Mouse (Mus musculus): ENCODE measurements around the gene Haus4.

Gene Haus4

DNA sequence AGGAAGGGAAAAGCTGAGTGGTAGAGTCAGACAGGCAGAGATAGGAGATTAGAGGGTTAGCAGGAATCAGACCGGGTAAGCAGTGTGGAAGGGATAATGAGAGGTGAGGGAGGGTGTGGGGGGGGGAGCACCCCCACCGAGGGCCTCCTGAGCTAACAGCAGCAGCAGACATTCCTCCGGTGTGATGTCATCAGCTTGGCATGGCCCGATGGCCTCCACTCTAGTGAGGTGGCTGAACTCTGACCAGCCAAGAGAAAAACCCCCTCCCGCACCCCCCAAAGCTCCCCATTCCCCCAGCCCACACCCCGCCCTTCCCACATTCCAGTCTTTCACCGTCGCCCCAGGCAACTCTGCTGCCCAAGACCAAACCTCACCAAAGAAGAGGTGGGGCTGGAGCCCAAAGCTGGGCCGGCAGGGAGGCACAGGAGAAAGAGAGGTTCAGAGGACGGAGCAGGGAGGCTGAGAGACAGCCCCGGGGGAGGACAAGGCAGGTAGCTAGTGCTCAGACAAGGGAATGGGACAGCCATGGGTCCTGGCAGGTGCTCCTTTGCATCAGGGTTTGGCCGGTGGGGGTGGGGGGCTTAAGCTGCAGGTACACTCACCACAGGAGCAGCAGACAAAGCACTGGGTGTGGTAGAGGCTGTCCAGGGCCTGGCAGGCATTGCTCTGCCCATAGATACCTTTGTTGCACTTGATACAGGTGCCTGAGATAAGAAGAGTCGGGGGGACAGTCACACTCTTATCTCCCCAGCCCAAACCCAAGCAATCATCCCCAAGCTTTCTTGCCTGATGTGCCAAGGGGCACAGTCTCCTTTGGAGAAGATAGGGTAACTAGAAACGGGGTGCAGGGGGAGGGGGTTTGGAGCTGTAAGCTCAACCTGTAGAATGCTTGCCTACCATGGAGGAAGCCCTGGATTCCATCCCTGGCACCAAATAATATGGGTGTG, 18.6 kb upstream of the Haus4 start:
- peak; percentile 44 for DNase-seq

DNA sequence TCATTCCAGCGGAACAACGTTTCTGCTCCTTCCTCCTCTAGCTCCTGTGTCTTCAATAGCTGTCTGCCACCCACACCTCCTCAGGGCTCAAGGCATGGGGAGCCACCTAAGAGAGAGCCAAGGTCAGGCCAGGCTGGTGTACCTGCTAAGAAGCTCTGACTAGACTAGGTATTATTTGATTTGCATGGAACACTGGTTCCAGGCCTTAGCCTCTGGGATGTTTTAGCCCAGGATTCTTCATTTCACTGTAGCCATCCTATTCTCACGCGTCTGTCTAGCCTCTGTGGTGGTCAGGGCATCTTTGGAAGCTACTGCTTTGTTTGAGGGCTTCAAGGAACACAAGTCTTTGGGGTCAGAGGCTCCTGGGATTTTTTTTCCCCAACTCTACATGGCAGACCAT, 17.7 kb upstream of the Haus4 start:
- DNase-seq = no peak

DNA sequence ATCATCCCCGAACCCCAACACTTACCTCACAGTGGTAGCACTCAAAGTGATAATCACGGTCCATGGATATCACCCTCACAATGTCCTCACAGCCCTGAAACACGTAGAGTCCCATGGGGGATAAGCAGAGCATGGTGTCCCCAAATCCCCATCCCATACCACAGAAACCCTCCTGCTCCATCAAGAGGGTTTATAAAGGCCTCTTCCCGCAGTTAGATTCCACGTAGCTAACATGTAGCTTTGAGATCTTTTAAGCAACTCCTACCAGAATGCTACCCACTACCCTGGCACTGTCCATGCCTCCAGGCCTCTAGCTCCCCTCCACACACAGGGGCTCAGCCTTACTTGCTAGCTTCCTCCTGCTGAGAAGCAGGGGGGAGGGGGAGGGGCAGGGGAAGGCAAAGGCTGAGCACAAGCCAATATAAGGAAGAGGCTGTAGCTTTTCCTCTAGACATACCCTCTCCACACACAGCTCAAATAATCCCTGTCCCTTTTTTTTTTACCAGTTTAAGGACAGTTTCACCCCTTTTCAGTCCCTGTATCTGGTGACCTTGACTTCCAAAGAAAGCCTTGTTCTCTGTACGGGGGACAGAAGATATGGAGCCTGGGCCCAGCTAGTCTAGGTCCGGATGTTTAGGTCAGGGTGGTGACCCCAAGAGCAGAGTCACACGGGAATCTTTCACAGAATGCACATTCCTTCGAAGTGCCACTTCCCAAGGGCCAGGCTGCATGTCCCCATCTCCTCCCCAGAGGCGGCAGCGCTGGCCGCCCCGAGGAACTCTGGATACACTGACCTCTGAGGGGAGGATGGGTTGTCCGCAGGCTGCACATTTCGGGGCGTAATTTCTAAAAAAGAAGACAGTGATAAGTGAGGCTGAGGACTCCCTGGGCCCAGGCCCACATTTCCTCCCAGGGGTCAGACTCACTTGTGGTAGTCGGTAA, 15.3 kb upstream of the Haus4 start:
- DNase-seq = peak; percentile 54

DNA sequence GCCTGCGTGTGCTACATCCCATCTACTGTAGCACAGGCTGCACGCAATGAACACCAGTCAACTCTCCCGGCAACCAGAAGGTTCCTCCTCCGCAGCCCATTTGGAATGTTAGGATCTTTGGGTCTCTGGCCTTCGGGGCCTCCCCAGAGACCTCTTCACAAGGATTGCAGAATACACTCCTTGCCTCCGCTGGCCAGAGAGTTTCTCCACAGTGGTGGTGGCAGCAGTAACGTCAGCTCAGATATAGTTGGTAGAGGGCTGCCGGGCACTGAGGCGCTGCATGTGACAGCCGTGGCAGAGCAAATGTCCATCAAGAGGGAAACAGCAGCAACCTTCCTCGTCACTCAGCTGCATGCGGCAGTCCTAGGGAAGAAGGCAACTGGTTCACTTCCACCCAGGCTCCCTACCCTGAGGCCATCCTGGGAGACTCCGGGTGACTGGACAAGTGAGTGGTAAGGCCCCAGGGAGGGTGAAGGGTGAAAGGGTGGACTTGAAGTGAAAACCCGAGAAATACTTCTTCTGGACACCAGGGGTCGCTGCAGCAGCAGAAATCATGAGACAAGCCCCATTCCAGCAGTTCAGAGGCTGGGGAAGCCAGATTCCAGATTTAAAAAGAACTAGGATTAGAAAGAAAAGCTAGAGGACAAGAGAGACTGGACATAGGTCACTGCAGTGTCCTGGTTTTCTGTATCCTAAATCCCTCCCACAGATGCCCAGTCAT, 14.4 kb upstream of the Haus4 start:
- peak; percentile 77 for DNase-seq

DNA sequence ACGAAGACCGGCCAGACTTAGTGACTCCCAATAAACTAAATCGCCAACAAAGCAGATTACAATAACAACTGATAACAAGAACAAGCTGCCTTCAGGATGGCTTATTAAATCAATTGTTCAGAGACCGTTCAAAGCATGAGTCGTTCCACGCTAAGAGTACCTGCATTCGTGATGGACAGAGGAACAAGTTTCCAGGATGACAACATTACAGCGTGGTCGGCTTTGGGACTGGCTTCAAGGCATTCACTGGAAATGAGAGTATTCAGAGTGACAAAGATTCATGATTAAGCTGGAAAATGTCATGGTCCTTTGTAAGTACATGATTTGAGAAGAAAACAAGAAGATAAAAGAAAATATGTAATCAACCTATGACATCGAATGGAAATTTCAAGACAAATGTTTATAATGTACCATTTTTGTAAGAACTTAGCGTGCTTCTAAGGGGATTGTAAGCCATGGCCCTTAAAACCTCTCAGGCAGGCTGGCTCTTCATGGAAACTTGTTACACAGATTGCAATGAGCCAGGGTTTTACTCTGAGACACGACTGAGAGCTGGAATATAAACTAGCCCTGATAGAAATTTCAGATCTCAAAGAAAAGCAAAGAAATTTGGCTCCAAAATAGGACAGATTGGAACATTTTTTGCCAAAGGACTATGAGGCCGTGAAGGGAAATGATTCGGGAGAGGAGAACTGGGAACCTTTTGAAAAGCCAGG, 6.3 kb upstream of the Haus4 start:
- no peak for DNase-seq

DNA sequence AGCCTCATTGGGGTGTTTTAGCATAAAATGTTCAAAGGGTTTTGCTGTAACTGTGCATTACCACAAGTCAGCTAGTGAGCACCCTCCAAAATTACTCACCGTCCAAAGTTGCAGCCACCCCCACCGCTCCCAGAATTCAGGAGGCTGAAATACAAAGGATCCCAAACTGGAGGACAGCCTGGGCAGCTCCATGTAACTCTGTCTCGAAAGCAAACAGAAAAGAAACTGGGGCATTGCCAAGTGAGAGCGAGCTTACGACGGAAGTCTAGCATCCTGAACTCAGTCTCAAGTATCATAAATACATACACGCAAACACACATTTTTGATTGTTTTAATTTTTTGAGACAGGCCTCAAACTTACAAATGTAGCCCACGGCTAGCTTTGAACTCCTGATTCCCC, 2.9 kb upstream of the Haus4 start:
- no peak for DNase-seq

DNA sequence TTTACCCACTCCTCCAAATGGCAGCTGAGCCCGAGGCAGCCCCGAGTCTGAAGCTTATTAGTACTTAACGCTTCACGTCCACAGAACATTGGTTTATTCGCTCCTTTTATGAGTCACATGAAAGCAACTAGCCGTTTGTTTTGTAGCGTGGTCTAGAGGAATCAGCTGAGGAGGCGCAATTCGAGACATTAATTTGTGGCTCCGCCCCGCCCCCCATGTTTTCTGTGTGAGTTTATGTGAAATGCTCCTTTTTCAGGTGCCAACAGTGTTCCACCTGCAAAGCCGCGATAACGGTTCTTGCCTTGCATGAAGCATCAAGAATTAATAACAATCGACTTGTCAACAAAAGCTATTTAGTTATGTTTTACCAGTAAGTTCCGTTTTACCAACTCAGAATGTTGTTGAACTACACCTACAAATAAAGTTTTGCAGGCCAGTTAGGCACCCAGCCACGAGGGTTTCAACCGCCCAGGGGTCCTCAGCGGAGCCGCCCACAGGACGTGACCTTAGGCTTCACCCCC, 902 bp downstream of the Haus4 start:
- DNase-seq = peak; percentile 71

DNA sequence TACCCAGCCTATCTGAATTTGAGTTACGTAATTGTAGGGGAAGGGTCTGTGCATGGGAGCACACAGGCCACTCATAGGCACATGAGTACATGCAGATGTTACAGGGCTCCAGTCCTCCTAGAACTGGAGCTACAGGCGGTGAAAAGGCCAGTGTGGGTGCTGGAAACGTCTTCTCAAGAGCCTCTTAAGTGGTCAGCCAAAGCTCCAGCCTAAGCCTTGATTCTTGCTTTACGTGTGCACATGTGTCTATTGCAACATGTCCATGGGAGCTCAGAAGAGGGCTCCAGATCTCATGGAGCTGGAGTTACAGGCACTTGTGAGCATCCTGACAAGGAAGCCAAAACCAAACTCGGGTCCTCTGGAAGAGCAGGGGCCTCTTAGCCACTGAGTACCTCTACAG, 9.7 kb downstream of the Haus4 start:
- no peak for DNase-seq

DNA sequence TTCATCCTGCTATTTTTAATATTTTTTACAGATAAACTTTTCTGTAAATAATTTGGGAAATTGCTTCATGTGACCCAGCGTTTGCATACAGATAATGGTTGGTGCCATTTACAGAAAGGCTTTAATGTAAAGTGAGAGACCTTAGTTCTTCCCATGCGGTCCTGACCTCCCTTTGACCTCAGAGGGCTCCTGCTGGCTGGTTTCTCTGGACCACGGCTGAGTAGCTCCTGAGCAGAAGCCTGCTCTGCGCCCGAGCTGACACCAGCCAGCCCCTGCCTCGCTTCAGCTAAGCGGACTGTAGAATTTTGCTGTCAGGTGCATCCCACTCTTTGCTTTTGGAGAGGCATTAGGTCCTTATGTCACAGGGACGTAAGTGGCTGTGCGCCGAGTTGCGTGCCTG, 13.6 kb downstream of the Haus4 start:
- no peak for DNase-seq

DNA sequence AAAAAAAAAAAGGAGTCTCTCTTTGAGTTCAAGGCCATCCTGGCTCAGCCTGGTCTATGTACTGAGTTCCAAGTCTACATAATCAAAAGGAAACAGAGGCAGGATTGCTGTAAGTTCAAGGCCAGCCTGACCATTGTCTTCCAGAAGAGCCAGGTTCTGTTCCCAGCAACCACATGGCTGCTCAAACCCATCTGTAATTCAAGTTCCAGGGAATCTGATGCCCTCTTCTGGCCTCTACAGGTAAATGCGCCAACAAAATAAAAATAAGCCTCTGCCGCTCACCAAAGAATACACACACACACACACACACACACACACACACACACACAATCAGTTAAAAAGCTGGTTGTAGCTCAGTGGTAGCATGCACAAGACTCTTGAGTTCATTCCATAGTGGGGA, 15.8 kb downstream of the Haus4 start:
- DNase-seq = no peak

DNA sequence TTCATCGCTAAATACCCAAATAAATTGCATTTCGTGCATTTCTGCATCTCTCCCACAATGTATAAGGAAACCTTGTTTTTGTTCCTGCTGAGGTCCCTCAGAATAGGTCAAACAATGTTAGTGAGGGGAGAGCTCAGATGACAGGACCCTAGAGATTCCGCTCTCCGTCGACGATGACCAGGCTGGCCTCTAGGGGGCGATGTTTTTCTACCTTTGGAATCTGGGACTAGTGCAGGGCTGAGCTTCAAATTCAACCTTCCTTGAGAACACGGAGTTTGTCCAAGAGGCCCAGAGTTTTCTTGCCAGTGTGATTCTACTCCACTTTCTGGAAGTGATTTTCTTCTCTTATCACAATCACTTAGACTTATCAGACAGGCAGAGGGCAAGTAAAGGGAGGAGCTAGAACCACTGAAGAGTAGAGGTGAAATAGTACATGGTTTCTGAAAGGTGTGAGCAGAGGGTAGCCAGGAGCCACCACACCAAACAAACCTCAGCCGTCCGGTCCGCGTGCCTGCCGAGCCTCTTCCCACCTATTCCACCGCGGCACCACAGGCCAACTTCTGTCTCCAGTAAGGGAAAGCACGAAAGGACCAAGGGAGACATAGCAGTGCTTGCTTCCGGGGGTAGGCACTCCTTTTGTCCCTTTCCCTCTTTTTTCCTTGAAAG, 25.8 kb downstream of the Haus4 start:
- peak; percentile 83 for DNase-seq

DNA sequence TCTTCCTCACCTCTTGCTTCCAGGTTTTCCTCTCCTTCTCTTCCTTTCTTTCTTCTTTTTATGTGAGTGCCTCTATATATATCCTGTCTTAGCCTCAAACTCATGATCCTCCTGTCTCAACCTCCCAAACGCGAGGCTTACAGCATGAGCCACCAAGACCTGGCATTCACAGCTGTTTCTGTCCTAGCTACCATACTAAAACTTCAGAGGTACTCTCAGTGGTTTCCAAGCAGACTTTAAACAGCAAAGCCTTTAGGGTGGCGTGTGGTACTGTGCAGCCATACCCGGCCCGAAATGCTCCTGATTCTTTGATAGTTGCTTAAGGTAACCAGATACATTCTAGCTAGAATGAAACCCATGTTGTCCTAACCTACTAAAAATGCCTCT, 26.4 kb downstream of the Haus4 start:
- no peak for DNase-seq

DNA sequence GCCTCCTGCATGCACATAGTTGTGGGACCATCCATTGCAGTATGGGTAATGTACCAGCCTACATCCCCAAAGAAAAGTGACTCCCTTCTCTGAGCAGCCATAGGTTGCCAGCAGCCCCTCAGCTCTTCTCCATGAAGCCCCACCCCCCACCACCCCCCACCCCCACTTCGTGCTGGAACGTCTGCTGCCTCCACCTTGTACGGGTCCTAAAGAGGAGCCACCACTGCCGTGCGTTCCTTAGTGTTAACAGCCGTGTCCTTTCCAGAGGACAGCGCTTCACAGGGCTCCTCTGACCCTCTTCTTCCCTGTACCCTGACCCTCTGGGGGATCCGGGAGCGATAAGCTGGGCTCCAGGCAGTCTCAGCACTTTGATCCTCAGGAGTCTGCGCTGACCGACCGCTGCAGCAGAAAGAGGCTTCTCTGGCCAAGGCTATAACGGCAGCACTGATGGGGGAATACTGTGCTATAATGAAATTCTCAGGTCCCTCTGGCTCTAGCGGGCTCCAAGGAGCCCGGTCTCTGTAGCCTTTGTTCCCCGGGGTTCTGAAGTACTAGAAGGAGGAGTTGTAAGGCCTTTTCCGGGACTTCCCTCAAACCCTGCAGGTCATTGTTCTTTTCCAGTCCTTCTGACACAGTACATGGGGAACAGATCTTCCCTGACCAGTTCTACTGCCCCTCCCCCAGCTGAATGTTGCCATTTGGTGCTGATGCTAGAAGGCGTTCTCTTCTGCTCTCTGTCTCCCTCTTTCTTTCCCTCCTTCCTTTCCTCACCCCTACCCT, 27.0 kb downstream of the Haus4 start:
- DNase-seq = no peak

DNA sequence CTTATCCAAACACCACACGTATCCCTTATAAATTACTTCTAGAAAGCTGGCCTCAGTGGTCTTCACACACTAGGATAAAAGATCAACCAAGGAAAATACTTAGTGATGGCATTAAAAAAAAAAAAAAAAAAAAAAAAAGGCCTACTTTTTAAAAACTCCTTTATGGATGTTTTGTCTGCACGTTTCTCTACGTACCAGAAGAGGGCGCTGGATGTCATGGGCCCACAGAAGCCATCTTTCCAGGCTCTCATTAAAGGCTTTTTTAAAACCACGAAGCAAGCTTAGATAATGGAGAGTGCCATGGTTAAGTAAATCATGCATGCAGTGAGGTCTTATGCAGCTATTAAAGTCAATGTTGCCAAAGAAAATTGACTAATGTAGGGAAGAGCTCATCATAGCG, 30.8 kb downstream of the Haus4 start:
- DNase-seq = no peak

DNA sequence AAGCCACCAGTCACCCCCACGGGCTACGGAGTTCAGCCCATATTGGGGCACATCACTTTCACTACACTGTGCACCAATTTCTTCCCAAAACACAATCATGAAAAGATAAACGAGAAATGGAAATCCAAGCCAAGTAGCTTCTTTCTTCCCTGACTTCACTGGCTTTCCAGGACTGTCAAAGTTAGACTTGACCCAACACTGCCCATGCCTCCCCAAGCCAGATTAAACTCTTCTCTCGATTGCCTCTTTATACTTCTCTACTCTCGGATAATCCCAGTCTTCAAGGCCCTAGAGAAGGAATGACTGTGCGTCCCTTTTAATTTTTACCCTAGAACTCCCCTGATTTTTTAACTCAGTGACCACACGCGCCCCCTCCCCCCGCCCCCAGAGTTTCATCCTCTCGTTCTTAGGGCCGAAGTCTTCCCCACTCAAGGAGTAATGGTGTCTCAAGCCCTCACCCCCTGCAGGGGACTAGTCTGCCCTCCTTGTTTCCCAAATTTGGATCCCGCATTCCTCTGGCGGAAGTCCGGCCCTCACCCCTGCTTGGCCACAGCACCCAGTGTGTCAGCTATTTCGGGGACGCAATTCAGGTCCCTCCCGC, 37.6 kb downstream of the Haus4 start:
- DNase-seq = no peak

DNA sequence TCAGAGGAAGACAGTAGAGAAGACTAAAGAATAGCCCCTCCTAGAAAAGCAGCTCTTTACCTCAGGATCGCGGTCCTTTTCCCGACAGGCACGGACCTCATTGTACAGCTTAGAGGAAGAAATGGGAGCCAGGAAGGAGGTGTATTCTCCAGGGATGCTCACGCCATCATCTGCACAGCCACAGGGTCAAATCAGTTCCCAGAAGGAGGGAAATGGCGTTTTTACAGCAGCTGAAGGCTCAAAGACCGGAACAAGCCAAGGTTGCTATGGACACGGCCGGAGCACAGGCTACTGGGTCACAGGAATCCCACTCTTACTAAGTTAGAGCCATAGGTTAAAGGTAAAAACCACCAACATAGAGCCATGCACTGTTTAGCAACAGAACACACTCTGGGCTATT, 44.6 kb downstream of the Haus4 start:
- DNase-seq = no peak

DNA sequence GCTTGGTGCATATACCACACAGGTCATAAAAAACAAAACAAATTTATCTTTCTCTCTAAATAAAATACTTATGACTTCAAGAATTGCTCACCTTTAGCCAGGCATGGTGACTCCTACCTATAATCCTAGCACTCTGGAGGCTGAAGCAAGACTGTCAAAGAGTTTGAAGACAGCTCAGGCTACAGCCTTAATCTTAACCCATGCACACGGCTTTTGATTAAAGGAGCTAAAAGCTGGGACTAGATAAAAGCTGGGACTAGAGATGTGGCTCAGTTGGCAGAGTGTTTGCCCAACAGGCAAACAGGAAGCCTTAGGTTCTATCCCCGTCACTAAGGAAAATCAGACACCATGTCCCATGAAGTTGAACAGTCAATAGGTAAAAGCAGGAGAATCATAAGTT, 51.3 kb downstream of the Haus4 start:
- no peak for DNase-seq

DNA sequence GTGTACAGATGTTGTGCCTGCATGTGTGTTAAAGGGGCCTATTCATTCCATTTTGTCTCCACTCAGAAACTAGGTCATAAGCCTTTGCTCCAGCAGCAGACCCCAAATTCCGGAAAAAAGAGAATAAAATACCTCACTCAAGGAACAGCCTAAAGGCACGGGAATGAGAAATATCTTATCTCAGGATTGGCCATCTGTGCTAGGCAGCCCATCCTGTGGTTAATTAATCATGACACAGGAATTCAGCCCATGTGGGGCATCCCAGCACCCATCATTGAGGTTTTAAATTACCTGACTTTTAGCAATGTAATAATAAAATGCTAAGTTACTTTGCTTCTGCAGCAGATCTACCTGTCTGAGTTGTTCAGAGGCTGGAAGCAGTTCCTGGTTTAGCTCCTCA, 53.1 kb downstream of the Haus4 start:
- DNase-seq = no peak

DNA sequence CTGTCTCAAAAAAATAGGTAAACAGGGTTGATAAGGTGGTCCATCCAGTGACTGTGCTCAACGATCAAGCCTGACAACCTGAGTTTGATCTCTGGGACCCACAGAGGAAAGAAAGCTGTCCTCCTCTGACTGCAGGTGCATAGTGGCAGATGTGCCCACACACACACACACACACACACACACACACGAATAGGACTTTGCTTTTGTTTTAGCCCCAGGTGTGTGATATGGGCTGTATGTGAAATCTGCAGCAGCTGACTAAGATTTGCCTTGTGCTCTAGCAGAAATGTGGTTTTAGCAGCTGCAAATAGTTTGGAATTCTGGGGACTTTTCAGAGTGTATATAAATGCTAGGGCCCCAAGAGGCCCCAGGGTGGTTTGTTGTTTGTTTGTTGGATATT, 55.1 kb downstream of the Haus4 start:
- no peak for DNase-seq

DNA sequence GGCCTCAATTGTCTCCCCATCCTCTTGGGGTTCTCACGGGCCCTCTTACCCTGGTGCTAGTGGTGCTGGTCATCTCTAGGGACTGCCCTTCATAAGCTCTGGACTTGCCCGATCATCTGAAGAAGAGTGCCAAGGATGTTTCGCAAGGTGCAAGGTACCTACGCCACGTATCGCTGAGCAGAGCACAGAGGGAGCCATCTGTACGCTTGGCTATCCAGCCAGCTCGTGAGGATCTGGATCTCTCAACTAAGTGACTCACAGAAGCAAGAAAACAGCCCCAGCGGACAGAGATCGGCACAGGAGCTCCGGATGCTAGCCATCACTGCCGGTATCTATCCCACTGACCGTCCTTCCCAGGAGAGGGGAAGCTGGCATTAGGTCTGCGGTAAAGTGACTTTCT, 57.7 kb downstream of the Haus4 start:
- no peak for DNase-seq
